Mouse (Mus musculus): ENCODE results near the gene S100a13.

S100a13 gene

GRCm38 (mm10) chr3:90508287-90508949 is 5.8 kb upstream of the S100a13 start:
- peak; percentile 38 for DNase-seq (ENCODE audit: low read depth)

- DNase-seq (ENCODE audit: low read depth) = peak; percentile 100
Measured at GRCm38 (mm10) chr3:90508950-90509746, 5.1 kb upstream of the S100a13 start, which contains the start of gene Chtop. Gene Chtop (minus strand): TSS chr3:90509498.

GRCm38 (mm10) chr3:90509747-90510123 is 4.5 kb upstream of the S100a13 start:
- no peak for DNase-seq (ENCODE audit: low read depth)

- no peak for DNase-seq (ENCODE audit: low read depth)
Measured at GRCm38 (mm10) chr3:90512276-90512675, 2.0 kb upstream of the S100a13 start.

GRCm38 (mm10) chr3:90512948-90513642 is 1.1 kb upstream of the S100a13 start:
- DNase-seq (ENCODE audit: low read depth) = no peak

- peak; percentile 66 for DNase-seq (ENCODE audit: low read depth)
Measured at GRCm38 (mm10) chr3:90514691-90515090, 456 bp downstream of the S100a13 start.

- DNase-seq (ENCODE audit: low read depth) = no peak
Measured at GRCm38 (mm10) chr3:90515242-90515641, 1.0 kb downstream of the S100a13 start.

- no peak for DNase-seq (ENCODE audit: low read depth)
Measured at GRCm38 (mm10) chr3:90515789-90516188, 1.6 kb downstream of the S100a13 start.

- no peak for DNase-seq (ENCODE audit: low read depth)
Measured at GRCm38 (mm10) chr3:90517711-90518110, 3.5 kb downstream of the S100a13 start.

- DNase-seq (ENCODE audit: low read depth) = peak; percentile 49
Measured at GRCm38 (mm10) chr3:90525421-90525820, 11.2 kb downstream of the S100a13 start.

GRCm38 (mm10) chr3:90526076-90526475 is 11.8 kb downstream of the S100a13 start:
- no peak for DNase-seq (ENCODE audit: low read depth)

GRCm38 (mm10) chr3:90526580-90526979 is 12.3 kb downstream of the S100a13 start, which contains the start of gene S100a14:
Gene S100a14 (plus strand): TSS chr3:90526856.
- DNase-seq (ENCODE audit: low read depth) = no peak

- no peak for DNase-seq (ENCODE audit: low read depth)
Measured at GRCm38 (mm10) chr3:90527291-90527873, 13.1 kb downstream of the S100a13 start.

- no peak for DNase-seq (ENCODE audit: low read depth)
Measured at GRCm38 (mm10) chr3:90531713-90532112, 17.5 kb downstream of the S100a13 start.

GRCm38 (mm10) chr3:90535446-90535845 is 21.2 kb downstream of the S100a13 start:
- no peak for DNase-seq (ENCODE audit: low read depth)

- DNase-seq (ENCODE audit: low read depth) = no peak
Measured at GRCm38 (mm10) chr3:90537141-90537904, 23.1 kb downstream of the S100a13 start, which contains the start of gene S100a16. Gene S100a16 (plus strand): TSS chr3:90537254.

GRCm38 (mm10) chr3:90537905-90538296 is 23.7 kb downstream of the S100a13 start:
- DNase-seq (ENCODE audit: low read depth) = no peak

- DNase-seq (ENCODE audit: low read depth) = no peak
Measured at GRCm38 (mm10) chr3:90540904-90541303, 26.7 kb downstream of the S100a13 start.

- no peak for DNase-seq (ENCODE audit: low read depth)
Measured at GRCm38 (mm10) chr3:90549676-90550420, 35.6 kb downstream of the S100a13 start.

- no peak for DNase-seq (ENCODE audit: low read depth)
Measured at GRCm38 (mm10) chr3:90550421-90550790, 36.2 kb downstream of the S100a13 start.

GRCm38 (mm10) chr3:90552231-90552630 is 38.0 kb downstream of the S100a13 start:
- no peak for DNase-seq (ENCODE audit: low read depth)
